ENCODE assay signal across 34 mouse cellular contexts in the genomic region with DNA sequence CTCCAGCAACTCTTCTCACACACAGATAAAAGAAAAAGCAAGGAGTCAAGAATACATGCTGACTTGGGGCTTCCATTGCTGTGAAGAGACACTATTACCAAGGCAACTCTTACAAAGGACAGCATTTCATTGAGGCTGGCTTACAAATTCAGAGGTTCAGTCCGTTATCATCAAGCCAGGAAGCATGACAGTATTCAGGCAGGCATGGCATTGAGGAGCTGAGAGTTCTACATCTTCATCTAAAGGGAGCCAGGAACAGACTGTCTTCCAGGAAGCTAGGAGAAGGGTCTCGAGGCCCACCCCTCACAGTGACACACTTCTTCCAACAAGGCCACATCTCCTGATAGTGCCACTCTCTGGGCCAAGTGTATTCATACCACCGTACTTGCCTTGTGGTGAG.
"Had no signal": no experiment of that assay in that cellular context is flagged by ENCODE, and none has a peak within 500 bp of the region (broad histone marks: within the 10 kb centered on the region; RNA-seq: fewer than 3 reads in every experiment).

No protein-coding gene starts in this region.

- H3K4me2 ChIP-seq: heart, embryonic 12.5 days; heart, embryonic 13.5 days; heart, embryonic 15.5 days; hindbrain, embryonic 12.5 days; hindbrain, embryonic 13.5 days; hindbrain, embryonic 14.5 days; hindbrain, embryonic 15.5 days; intestine, embryonic 15.5 days; kidney, embryonic 15.5 days had no signal

- H3K27ac ChIP-seq: heart, embryonic 13.5 days; heart, embryonic 15.5 days; hindbrain, embryonic 10.5 days; hindbrain, embryonic 12.5 days; hindbrain, embryonic 13.5 days; hindbrain, embryonic 14.5 days; hindbrain, embryonic 15.5 days; hindbrain, postnatal 0 days; intestine, embryonic 15.5 days; kidney, embryonic 15.5 days; kidney, postnatal 0 days; layer of hippocampus, adult 2 months; left cerebral cortex, adult 2 months had no signal

- H3K4me1 ChIP-seq: heart, embryonic 12.5 days; heart, embryonic 13.5 days; heart, embryonic 15.5 days; hindbrain, embryonic 12.5 days; hindbrain, embryonic 13.5 days; hindbrain, embryonic 15.5 days; intestine, embryonic 15.5 days had no signal

- H3K4me3 ChIP-seq: heart, embryonic 12.5 days; heart, embryonic 13.5 days; heart, embryonic 15.5 days; hindbrain, embryonic 10.5 days; hindbrain, embryonic 12.5 days; hindbrain, embryonic 13.5 days; hindbrain, embryonic 15.5 days; intestine, embryonic 15.5 days; kidney, embryonic 15.5 days; layer of hippocampus, adult 2 months; left cerebral cortex, adult 2 months had no signal

- H3K9me3 ChIP-seq: heart, embryonic 12.5 days; heart, embryonic 13.5 days; heart, embryonic 15.5 days; hindbrain, embryonic 10.5 days; hindbrain, embryonic 12.5 days; hindbrain, embryonic 13.5 days; hindbrain, embryonic 15.5 days; intestine, embryonic 15.5 days; kidney, embryonic 15.5 days had no signal

- H3K9ac ChIP-seq: heart, embryonic 12.5 days; heart, embryonic 13.5 days; heart, embryonic 15.5 days; hindbrain, embryonic 12.5 days; hindbrain, embryonic 13.5 days; hindbrain, embryonic 14.5 days; hindbrain, embryonic 15.5 days; intestine, embryonic 15.5 days; kidney, embryonic 15.5 days had no signal

- H3K27me3 ChIP-seq: intestine, embryonic 15.5 days had no signal

- ATAC-seq: hindbrain, embryonic 16.5 days; hindbrain, postnatal 0 days; inflammation-experienced regulatory T-cells, adult 6 months; intestine, embryonic 15.5 days; intestine, embryonic 16.5 days; intestine, postnatal 0 days had no signal

- H3K36me3 ChIP-seq: heart, embryonic 12.5 days; heart, embryonic 13.5 days; heart, embryonic 15.5 days; hindbrain, embryonic 10.5 days; hindbrain, embryonic 12.5 days; hindbrain, embryonic 13.5 days; hindbrain, embryonic 15.5 days; intestine, embryonic 15.5 days; kidney, embryonic 15.5 days had no signal

- DNase-seq: heart, postnatal 10 days; heart, postnatal 14 days; heart, postnatal 36 days; heart, postnatal 4 days; kidney, adult 11 months; kidney, adult 18-20 months; kidney, adult 2 months; kidney, adult 8-10 months; kidney, adult 9 months; kidney, postnatal 10 days; kidney, postnatal 14 days; kidney, postnatal 25 days; kidney, postnatal 36 days; kidney, postnatal 4 days; layer of hippocampus, adult 9-11 months; layer of hippocampus, postnatal 36 days had no signal
